Mouse (Mus musculus) forebrain, postnatal 0 days (tissue): ENCODE results near the gene Mrgprd. TPM values are rescaled to one million over a fixed set of nuclear protein-coding genes. Genes with fewer than 3 reads are reported as not detected.

Experiments used
- ATAC-seq: fragments of 200-750 bp; cut with Nextera tagmentation; 2 replicates; pipeline ENCODE4 v1.8.0; 2017; ENCODE audit warnings: mild to moderate bottlenecking, moderate library complexity
- DNase-seq: peaks from one replicate; pipeline ENCODE4 v3.0.0-alpha.2; 2015
- H3K27ac ChIP-seq: fragments of 300-500 bp; sonication (generic); 2 replicates; pipeline ENCODE4 v1.5.1; 2014; ENCODE audit warnings: low read depth, mild to moderate bottlenecking, antibody characterized with exemption, low read length, moderate library complexity, mixed read lengths
- H3K27me3 ChIP-seq: fragments of 300-500 bp; sonication (generic); 2 replicates; pipeline ENCODE4 v1.6.1; 2014; ENCODE audit warnings: mild to moderate bottlenecking, low read length, mixed read lengths; ENCODE audit not compliant: insufficient read depth
- H3K36me3 ChIP-seq: fragments of 300-500 bp; sonication (generic); 2 replicates; pipeline ENCODE4 v1.6.1; 2014; ENCODE audit warnings: mild to moderate bottlenecking, moderate library complexity; ENCODE audit not compliant: insufficient read depth
- H3K4me1 ChIP-seq: fragments of 300-500 bp; sonication (generic); 2 replicates; pipeline ENCODE4 v1.6.1; 2014; ENCODE audit warnings: antibody characterized with exemption; ENCODE audit not compliant: insufficient read depth
- H3K4me2 ChIP-seq: fragments of 300-500 bp; sonication (generic); 2 replicates; pipeline ENCODE4 v1.6.1; 2014; ENCODE audit warnings: low read depth, mild to moderate bottlenecking, moderate library complexity
- H3K4me3 ChIP-seq: fragments of 300-500 bp; sonication (generic); 2 replicates; pipeline ENCODE4 v1.5.1; 2014; ENCODE audit warnings: low read depth, low read length, mixed read lengths
- H3K9ac ChIP-seq: fragments of 300-500 bp; sonication (generic); 2 replicates; pipeline ENCODE4 v1.6.1; 2014; ENCODE audit warnings: mild to moderate bottlenecking
- H3K9me3 ChIP-seq: fragments of 300-500 bp; sonication (generic); 2 replicates; pipeline ENCODE4 v1.6.1; 2016; ENCODE audit warnings: low read length
- CTCF ChIP-seq: sonication (generic); IDR thresholded peaks from 2 replicates; pipeline ENCODE4 v1.5.1; 2016; ENCODE audit warnings: antibody characterized with exemption, control low read depth, low read depth
- WGBS: fragments of 180-500 bp; shearing (Covaris S2); extraction: QIAGEN DNeasy Blood & Tissue Kit; methylation state at CpG from one replicate; pipeline ENCODE4 v1.1.7; 2014; 5-methylcytosine and 5-hydroxymethylcytosine counted together
- polyA plus RNA-seq: library from polyadenylated mRNA; unstranded; fragments of >200 nt; fragmentation: Nextera tagmentation; extraction: Ambion mirVana; gene quantifications from 2 replicates; pipeline ENCODE4 v1.2.1, GENCODE M21; 2015
- total RNA-seq: library from RNA; depleted of rRNA; stranded (reverse); fragments of >200 nt; gene quantifications from 2 replicates; pipeline ENCODE4 v1.2.3, GENCODE M21; 2014; rRNA removed

The Mrgprd gene
- total RNA-seq (not detected in 2 replicates), polyA plus RNA-seq (not detected in 2 replicates)

DNA sequence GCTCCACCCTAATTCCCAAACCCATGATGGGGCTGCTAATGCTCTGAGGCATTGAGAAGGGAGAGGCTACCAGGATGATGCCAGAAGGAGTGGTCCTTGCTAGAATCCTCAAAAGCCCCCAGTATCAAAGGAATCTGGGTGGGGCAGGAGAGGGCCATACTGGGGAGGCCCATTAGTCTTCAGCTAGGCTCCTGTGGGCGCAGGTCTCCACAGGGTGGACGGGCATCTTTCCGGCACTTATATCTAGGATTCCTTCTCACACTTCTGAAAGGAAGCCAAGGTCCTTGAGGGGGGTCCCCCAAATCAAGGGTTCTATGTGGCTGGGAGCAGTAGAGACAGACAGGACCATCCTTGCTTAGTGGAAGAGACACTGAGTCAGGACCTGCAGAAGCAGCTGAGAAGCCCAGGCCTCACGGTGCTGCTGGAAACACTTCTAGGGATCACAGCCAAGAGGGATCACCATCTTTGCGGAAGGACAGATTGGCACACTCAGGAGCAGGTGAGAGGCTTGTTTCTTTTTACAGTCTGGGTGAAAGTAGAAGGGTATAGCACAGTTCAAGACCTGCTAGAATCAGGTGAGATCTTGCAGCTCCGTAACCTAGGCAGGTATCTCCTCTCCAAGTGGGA is at the start of gene Mrgprd:
Gene Mrgprd, plus strand, starts transcription at position 51 of the 627 bp plus-strand sequence.
- Histone ChIP-seq H3K9ac (no peak within 1 kb of the TSS), H3K36me3 (no peaks in the 10 kb centered on the region), H3K27me3 (no peaks in the 10 kb centered on the region), H3K4me2 (no peak within 1 kb of the TSS), H3K27ac (no peak within 1 kb of the TSS), H3K4me3 (no peak within 1 kb of the TSS), H3K9me3 (no peaks in the 10 kb centered on the region), H3K4me1 (no peaks in the 10 kb centered on the region)
- no peak for TF ChIP-seq CTCF
- no peak for ATAC-seq
- WGBS: 89% methylated on average over 6 of the region's 6 CpGs
- DNase-seq: no peak

DNA sequence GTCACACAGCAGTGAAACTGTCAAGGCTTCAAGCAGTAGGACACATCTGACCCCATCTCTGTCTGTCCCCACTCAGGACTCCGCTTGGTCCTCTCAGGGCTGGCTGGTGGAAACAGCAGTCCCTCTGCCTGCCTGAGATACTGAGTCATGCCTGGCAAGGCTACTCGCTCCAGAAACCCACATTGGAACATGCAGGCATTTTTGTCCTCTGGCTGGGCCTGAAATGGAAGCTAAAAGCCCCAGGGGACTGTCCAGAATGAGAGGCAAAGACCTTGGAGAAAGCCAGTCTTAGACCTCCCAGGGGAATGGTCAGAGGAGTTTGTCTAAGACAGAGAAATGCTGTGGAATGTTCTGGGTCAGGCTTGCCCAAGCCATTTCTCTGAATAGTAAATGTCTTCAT is 48.6 kb upstream of the Mrgprd start:
- Histone ChIP-seq H3K9me3 (no peaks in the 10 kb centered on the region), H3K4me2 (no peak overlapping the region), H3K4me3 (no peak overlapping the region), H3K27me3 (no peaks in the 10 kb centered on the region), H3K4me1 (no peaks in the 10 kb centered on the region), H3K27ac (no peak overlapping the region), H3K36me3 (peaks cover 3% of the 10 kb centered on the region; the same call in 1 of the 2 replicates), H3K9ac (no peak overlapping the region)
- ATAC-seq (no peak), DNase-seq (no peak)
- TF ChIP-seq CTCF: no peak
- 88% methylated on average over 2 of the region's 2 CpGs for WGBS

DNA sequence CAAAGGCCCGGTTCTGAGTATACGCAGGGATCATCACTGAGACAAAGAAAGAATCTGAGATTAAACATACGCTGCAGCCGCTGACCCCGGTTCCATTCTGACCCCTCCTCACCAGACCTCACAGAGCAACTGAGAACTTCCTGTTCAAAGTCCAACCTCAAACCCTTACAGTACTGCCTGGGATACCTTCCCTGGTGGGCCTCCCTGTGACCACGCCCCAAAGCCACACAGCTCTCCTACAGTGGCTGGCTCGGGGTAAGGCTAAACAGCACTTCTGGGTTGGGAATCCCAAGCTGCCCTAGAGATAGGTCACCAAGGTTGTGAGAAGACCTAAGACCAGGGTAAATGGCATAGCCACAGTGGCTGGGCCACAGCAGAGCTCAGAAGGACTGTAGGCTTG is 45.7 kb upstream of the Mrgprd start:
- 95% methylated on average over 7 of the region's 7 CpGs for WGBS
- peaks cover 3% of the 10 kb centered on the region; the same call in 1 of the 2 replicates for H3K36me3 ChIP-seq
- no peaks in the 10 kb centered on the region for H3K27me3 ChIP-seq
- ATAC-seq (no peak), DNase-seq (no peak)
- no peak overlapping the region for H3K4me2 ChIP-seq
- no peak overlapping the region for H3K27ac ChIP-seq
- H3K9me3 ChIP-seq: no peaks in the 10 kb centered on the region
- H3K4me1 ChIP-seq: no peaks in the 10 kb centered on the region
- H3K9ac ChIP-seq: no peak overlapping the region
- no peak overlapping the region for H3K4me3 ChIP-seq
- no peak for TF ChIP-seq CTCF

DNA sequence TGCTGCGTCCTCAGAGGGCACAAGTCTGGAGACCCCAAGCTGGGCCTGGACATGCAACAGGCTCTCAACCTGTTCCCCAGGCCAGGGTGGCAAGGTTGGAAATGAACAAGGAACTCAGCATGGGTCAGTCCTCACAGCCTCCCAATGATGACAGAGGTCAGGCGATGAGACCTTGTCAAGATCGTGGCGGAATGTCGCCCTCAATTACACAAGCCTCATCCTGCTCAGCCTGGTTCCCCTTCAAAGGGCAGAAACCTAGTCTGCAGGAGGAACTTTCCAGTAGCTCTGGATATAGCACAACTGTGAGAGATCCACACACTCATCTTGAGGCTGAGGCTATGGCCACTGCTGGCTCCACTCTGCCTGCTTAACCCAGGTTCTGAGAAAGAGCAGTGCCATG is 43.7 kb upstream of the Mrgprd start:
- H3K27me3 ChIP-seq: no peaks in the 10 kb centered on the region
- H3K36me3 ChIP-seq: peaks cover 3% of the 10 kb centered on the region; the same call in 1 of the 2 replicates
- no peak overlapping the region for H3K9ac ChIP-seq
- no peak for DNase-seq
- ATAC-seq: no peak
- H3K9me3 ChIP-seq: no peaks in the 10 kb centered on the region
- no peak overlapping the region for H3K4me2 ChIP-seq
- no peak overlapping the region for H3K4me3 ChIP-seq
- no peaks in the 10 kb centered on the region for H3K4me1 ChIP-seq
- WGBS: 97% methylated on average over 5 of the region's 5 CpGs
- no peak for TF ChIP-seq CTCF
- H3K27ac ChIP-seq: no peak overlapping the region

DNA sequence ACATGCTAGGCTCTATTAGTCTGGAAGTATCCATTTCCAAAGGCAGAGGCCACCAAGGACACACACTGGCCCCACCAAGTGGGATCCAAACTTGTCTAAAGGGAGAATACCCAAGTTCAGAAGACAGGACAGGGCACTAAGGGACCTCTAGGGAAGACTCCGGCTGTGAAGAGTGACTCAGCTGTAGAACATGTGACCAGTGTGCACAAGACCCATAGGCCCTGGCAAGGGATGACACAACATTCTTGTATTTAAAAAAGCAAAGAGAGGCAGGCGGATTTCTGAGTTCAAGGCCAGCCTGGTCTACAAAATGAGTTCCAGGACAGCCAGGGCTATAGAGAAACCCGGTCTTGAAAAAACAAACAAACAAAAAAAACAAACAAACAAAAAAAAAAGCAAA is 39.1 kb upstream of the Mrgprd start:
- H3K4me3 ChIP-seq: no peak overlapping the region
- peaks cover 3% of the 10 kb centered on the region; the same call in 1 of the 2 replicates for H3K36me3 ChIP-seq
- WGBS: 91% methylated on average over 3 of the region's 3 CpGs
- no peaks in the 10 kb centered on the region for H3K9me3 ChIP-seq
- H3K27me3 ChIP-seq: no peaks in the 10 kb centered on the region
- H3K9ac ChIP-seq: no peak overlapping the region
- H3K27ac ChIP-seq: no peak overlapping the region
- no peak for DNase-seq
- no peak overlapping the region for H3K4me2 ChIP-seq
- no peak for TF ChIP-seq CTCF
- ATAC-seq: no peak
- no peaks in the 10 kb centered on the region for H3K4me1 ChIP-seq

DNA sequence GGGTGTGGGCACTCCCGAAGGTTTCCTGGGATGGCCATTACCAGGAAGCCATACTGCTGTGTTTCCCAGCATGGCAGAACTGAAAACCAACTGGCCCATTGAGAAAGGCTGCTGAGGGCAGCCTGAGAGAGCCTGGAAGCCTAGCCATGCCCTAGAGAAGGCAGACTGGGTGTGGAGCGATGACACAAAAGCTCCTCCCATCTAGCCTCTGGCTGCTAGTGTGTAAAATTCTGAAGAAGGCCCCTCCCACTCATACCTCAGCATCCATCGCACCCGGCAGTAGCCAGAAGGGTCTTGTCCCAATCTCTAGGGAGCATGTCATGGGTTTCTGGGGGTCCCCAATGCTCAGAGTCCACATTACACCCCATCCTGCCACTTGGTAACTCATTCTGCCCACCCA is 33.2 kb upstream of the Mrgprd start:
- H3K4me3 ChIP-seq: no peak overlapping the region
- H3K27ac ChIP-seq: no peak overlapping the region
- H3K9ac ChIP-seq: no peak overlapping the region
- no peaks in the 10 kb centered on the region for H3K9me3 ChIP-seq
- no peaks in the 10 kb centered on the region for H3K27me3 ChIP-seq
- WGBS: 87% methylated on average over 4 of the region's 4 CpGs
- peaks cover 5% of the 10 kb centered on the region; the same call in 1 of the 2 replicates for H3K4me1 ChIP-seq
- H3K4me2 ChIP-seq: no peak overlapping the region
- no peak for DNase-seq
- ATAC-seq: no peak
- TF ChIP-seq CTCF: no peak
- H3K36me3 ChIP-seq: no peaks in the 10 kb centered on the region

DNA sequence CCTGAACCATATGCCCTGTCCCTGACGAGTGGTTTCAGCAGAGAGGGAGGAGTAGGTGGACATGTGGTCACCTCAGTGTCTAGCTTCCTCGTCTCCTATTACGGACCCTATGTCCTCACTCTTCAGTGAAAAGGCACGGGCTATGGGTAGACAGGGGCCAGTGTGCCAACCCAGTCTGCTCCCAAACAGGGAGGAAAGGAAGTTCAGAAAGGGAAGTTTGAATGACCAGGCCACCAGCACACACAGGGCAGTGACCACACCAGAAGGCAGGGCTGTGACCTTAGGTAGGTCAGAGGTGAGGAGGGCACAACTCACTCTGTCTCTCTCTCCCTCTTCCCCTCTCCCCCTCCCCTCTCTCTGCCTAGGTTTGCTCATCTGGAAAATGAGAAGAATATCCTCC is 31.6 kb upstream of the Mrgprd start:
- peak overlapping the region; percentile 43; the same call in 1 of the 2 replicates for H3K4me3 ChIP-seq
- peaks cover 5% of the 10 kb centered on the region; the same call in 1 of the 2 replicates for H3K4me1 ChIP-seq
- 62% methylated on average over 4 of the region's 4 CpGs for WGBS
- no peaks in the 10 kb centered on the region for H3K9me3 ChIP-seq
- no peaks in the 10 kb centered on the region for H3K36me3 ChIP-seq
- DNase-seq (no peak), ATAC-seq (no peak)
- H3K27me3 ChIP-seq: no peaks in the 10 kb centered on the region
- no peak overlapping the region for H3K9ac ChIP-seq
- H3K4me2 ChIP-seq: peak overlapping the region; percentile 60
- TF ChIP-seq CTCF: no peak
- H3K27ac ChIP-seq: no peak overlapping the region
